Mouse (Mus musculus) hindbrain, embryonic 15.5 days (tissue): ENCODE data around the gene Phc3. TPM values are rescaled to one million over a fixed set of nuclear protein-coding genes. Genes with fewer than 3 reads are reported as not detected.
A peak's percentile ranks its signal among the peaks of the same experiment; 100 is the strongest.

Experiments
- ATAC-seq: fragments of 200-750 bp; cut with Nextera tagmentation; 2 replicates; pipeline ENCODE4 v1.8.0; 2017; ENCODE audit warnings: low read depth, moderate number of reproducible peaks, moderate TSS enrichment; ENCODE audit not compliant: low FRiP score
- H3K27ac ChIP-seq: fragments of 300-500 bp; sonication (generic); replicated peaks from 2 replicates; pipeline ENCODE4 v1.5.1; 2015; ENCODE audit warnings: mild to moderate bottlenecking, inconsistent platforms
- H3K27me3 ChIP-seq: fragments of 300-500 bp; sonication (generic); 2 replicates; pipeline ENCODE4 v1.6.1; 2015; ENCODE audit warnings: control low read depth, inconsistent platforms
- H3K36me3 ChIP-seq: fragments of 300-500 bp; sonication (generic); 2 replicates; pipeline ENCODE4 v1.6.1; 2015; ENCODE audit warnings: control low read depth, inconsistent platforms
- H3K4me1 ChIP-seq: fragments of 300-500 bp; sonication (generic); replicated peaks from 2 replicates; pipeline ENCODE4 v1.6.1; 2015; ENCODE audit warnings: control low read depth, inconsistent platforms
- H3K4me2 ChIP-seq: fragments of 300-500 bp; sonication (generic); 2 replicates; pipeline ENCODE4 v1.6.1; 2015; ENCODE audit warnings: moderate library complexity, mild to moderate bottlenecking, inconsistent platforms
- H3K4me3 ChIP-seq: fragments of 300-500 bp; sonication (generic); 2 replicates; pipeline ENCODE4 v1.5.1; 2015; ENCODE audit warnings: mild to moderate bottlenecking, inconsistent platforms
- H3K9ac ChIP-seq: fragments of 300-500 bp; sonication (generic); 2 replicates; pipeline ENCODE4 v1.6.1; 2015; ENCODE audit warnings: inconsistent platforms
- H3K9me3 ChIP-seq: fragments of 300-500 bp; sonication (generic); 2 replicates; pipeline ENCODE4 v1.6.1; 2016; ENCODE audit warnings: control low read depth, inconsistent platforms
- WGBS: fragments of 180-500 bp; shearing (Covaris S2); methylation state at CpG from one replicate; pipeline ENCODE4 v1.1.7; 2015; 5-methylcytosine and 5-hydroxymethylcytosine counted together
- polyA plus RNA-seq: library from polyadenylated mRNA; unstranded; fragments of >200 nt; fragmentation: Nextera tagmentation; extraction: Ambion mirVana; gene quantifications from 2 replicates; pipeline ENCODE4 v1.2.1, GENCODE M21; 2015

Gene Phc3
- polyA plus RNA-seq, 1 experiment from 2014 or later = 7.7 TPM

GRCm38 (mm10) chr3:30968531-30969092 lies 603 bp downstream of the Phc3 start:
- Histone ChIP-seq H3K27ac (peak overlapping the region; percentile 91), H3K4me1 (peaks cover 16% of the 10 kb centered on the region), H3K9me3 (no peaks in the 10 kb centered on the region), H3K27me3 (no peaks in the 10 kb centered on the region), H3K9ac (peak overlapping the region; percentile 96), H3K36me3 (peaks cover 16% of the 10 kb centered on the region), H3K4me3 (peak overlapping the region; percentile 100), H3K4me2 (peak overlapping the region; percentile 60)
- peak; percentile 75 for ATAC-seq
- WGBS = under 1% methylated on average over 54 of the region's 54 CpGs

- Histone ChIP-seq H3K27ac (no peak overlapping the region), H3K9me3 (no peaks in the 10 kb centered on the region), H3K4me2 (no peak overlapping the region), H3K4me3 (no peak overlapping the region), H3K36me3 (peaks cover 32% of the 10 kb centered on the region), H3K4me1 (peaks cover 16% of the 10 kb centered on the region), H3K9ac (no peak overlapping the region), H3K27me3 (no peaks in the 10 kb centered on the region)
- 95% methylated on average over 13 of the region's 13 CpGs for WGBS
- no peak for ATAC-seq
These were observed 3.6 kb downstream of the Phc3 start for GRCm38 (mm10) chr3:30965644-30966043.

- H3K27me3 ChIP-seq = no peaks in the 10 kb centered on the region
These were observed 5.0 kb downstream of the Phc3 start for GRCm38 (mm10) chr3:30964216-30964615.

GRCm38 (mm10) chr3:30963100-30963499 lies 6.1 kb downstream of the Phc3 start:
- H3K4me2 ChIP-seq = no peak overlapping the region
- H3K4me3 ChIP-seq = no peak overlapping the region
- no peaks in the 10 kb centered on the region for H3K9me3 ChIP-seq
- peaks cover 52% of the 10 kb centered on the region for H3K36me3 ChIP-seq
- H3K4me1 ChIP-seq = peaks cover 13% of the 10 kb centered on the region
- no peak overlapping the region for H3K27ac ChIP-seq
- ATAC-seq = no peak
- H3K27me3 ChIP-seq = no peaks in the 10 kb centered on the region
- H3K9ac ChIP-seq = no peak overlapping the region
- WGBS = 98% methylated on average over 4 of the region's 4 CpGs

More at GRCm38 (mm10) chr3:30964216-30964615, 5.0 kb downstream of the Phc3 start:
- H3K4me3 ChIP-seq = no peak overlapping the region
- no peak overlapping the region for H3K9ac ChIP-seq
- no peak overlapping the region for H3K27ac ChIP-seq
- H3K4me1 ChIP-seq = peaks cover 16% of the 10 kb centered on the region
- no peaks in the 10 kb centered on the region for H3K9me3 ChIP-seq
- ATAC-seq = no peak
- no peak overlapping the region for H3K4me2 ChIP-seq
- WGBS = 74% methylated on average over 3 of the region's 3 CpGs
- H3K36me3 ChIP-seq = peaks cover 45% of the 10 kb centered on the region

GRCm38 (mm10) chr3:30959868-30960831 lies 9.1 kb downstream of the Phc3 start:
- no peak for ATAC-seq
- 78% methylated on average over 7 of the region's 7 CpGs for WGBS
- no peak overlapping the region for H3K4me3 ChIP-seq
- H3K4me1 ChIP-seq = no peaks in the 10 kb centered on the region
- H3K9me3 ChIP-seq = no peaks in the 10 kb centered on the region
- H3K27me3 ChIP-seq = no peaks in the 10 kb centered on the region
- H3K36me3 ChIP-seq = peaks cover 74% of the 10 kb centered on the region
- no peak overlapping the region for H3K27ac ChIP-seq
- H3K4me2 ChIP-seq = no peak overlapping the region
- no peak overlapping the region for H3K9ac ChIP-seq

- ATAC-seq = no peak
- Histone ChIP-seq H3K4me1 (no peaks in the 10 kb centered on the region), H3K4me2 (no peak overlapping the region), H3K4me3 (no peak overlapping the region), H3K27me3 (no peaks in the 10 kb centered on the region), H3K9me3 (no peaks in the 10 kb centered on the region), H3K36me3 (peaks cover 66% of the 10 kb centered on the region), H3K9ac (no peak overlapping the region), H3K27ac (no peak overlapping the region)
- 84% methylated on average over 2 of the region's 2 CpGs for WGBS
These were observed 10.5 kb downstream of the Phc3 start for GRCm38 (mm10) chr3:30958709-30959108.

- no peaks in the 10 kb centered on the region for H3K27me3 ChIP-seq
- no peaks in the 10 kb centered on the region for H3K9me3 ChIP-seq
- H3K36me3 ChIP-seq = peaks cover 60% of the 10 kb centered on the region
- no peak overlapping the region for H3K27ac ChIP-seq
- H3K4me1 ChIP-seq = no peaks in the 10 kb centered on the region
- no peak for ATAC-seq
- H3K4me3 ChIP-seq = no peak overlapping the region
- no peak overlapping the region for H3K4me2 ChIP-seq
- 96% methylated on average over 6 of the region's 6 CpGs for WGBS
- no peak overlapping the region for H3K9ac ChIP-seq
These were observed 12.9 kb downstream of the Phc3 start for GRCm38 (mm10) chr3:30956327-30956726.

- WGBS = 86% methylated on average over 12 of the region's 12 CpGs
- peaks cover 54% of the 10 kb centered on the region for H3K36me3 ChIP-seq
- no peak overlapping the region for H3K4me3 ChIP-seq
- no peaks in the 10 kb centered on the region for H3K9me3 ChIP-seq
- no peak overlapping the region for H3K27ac ChIP-seq
- H3K27me3 ChIP-seq = no peaks in the 10 kb centered on the region
- H3K4me2 ChIP-seq = no peak overlapping the region
- H3K9ac ChIP-seq = no peak overlapping the region
- peak; percentile 48; the same call in 1 of the 2 replicates for ATAC-seq
- no peaks in the 10 kb centered on the region for H3K4me1 ChIP-seq
These were observed 16.7 kb downstream of the Phc3 start for GRCm38 (mm10) chr3:30952273-30953070.

- H3K27me3 ChIP-seq = no peaks in the 10 kb centered on the region
- no peaks in the 10 kb centered on the region for H3K9me3 ChIP-seq
- H3K36me3 ChIP-seq = peaks cover 54% of the 10 kb centered on the region
- no peak overlapping the region for H3K4me2 ChIP-seq
- no peak overlapping the region for H3K4me3 ChIP-seq
- no peak for ATAC-seq
- H3K27ac ChIP-seq = no peak overlapping the region
- 89% methylated on average over 3 of the region's 3 CpGs for WGBS
- H3K4me1 ChIP-seq = no peaks in the 10 kb centered on the region
- H3K9ac ChIP-seq = no peak overlapping the region
These were observed 17.6 kb downstream of the Phc3 start for GRCm38 (mm10) chr3:30951652-30952051.

- H3K27me3 ChIP-seq = no peaks in the 10 kb centered on the region
- no peak overlapping the region for H3K4me3 ChIP-seq
- no peaks in the 10 kb centered on the region for H3K4me1 ChIP-seq
- H3K9me3 ChIP-seq = no peaks in the 10 kb centered on the region
- peaks cover 36% of the 10 kb centered on the region for H3K36me3 ChIP-seq
- no peak overlapping the region for H3K9ac ChIP-seq
- no peak overlapping the region for H3K4me2 ChIP-seq
- no peak overlapping the region for H3K27ac ChIP-seq
- no peak for ATAC-seq
These were observed 34.8 kb downstream of the Phc3 start for GRCm38 (mm10) chr3:30934384-30934783.

- H3K9me3 ChIP-seq = no peaks in the 10 kb centered on the region
- peaks cover 32% of the 10 kb centered on the region for H3K36me3 ChIP-seq
- no peak overlapping the region for H3K9ac ChIP-seq
- H3K4me2 ChIP-seq = no peak overlapping the region
- H3K27me3 ChIP-seq = no peaks in the 10 kb centered on the region
- ATAC-seq = no peak; the same call in 1 of the 2 replicates
- 48% methylated on average over 3 of the region's 3 CpGs for WGBS
- H3K4me3 ChIP-seq = no peak overlapping the region
- H3K27ac ChIP-seq = no peak overlapping the region
- H3K4me1 ChIP-seq = no peaks in the 10 kb centered on the region
These were observed 39.4 kb downstream of the Phc3 start for GRCm38 (mm10) chr3:30929828-30930227.

GRCm38 (mm10) chr3:30927664-30928063 lies 41.6 kb downstream of the Phc3 start:
- Histone ChIP-seq H3K4me1 (no peaks in the 10 kb centered on the region), H3K9me3 (no peaks in the 10 kb centered on the region), H3K4me2 (no peak overlapping the region), H3K9ac (no peak overlapping the region), H3K4me3 (no peak overlapping the region), H3K36me3 (peaks cover 32% of the 10 kb centered on the region), H3K27me3 (no peaks in the 10 kb centered on the region), H3K27ac (no peak overlapping the region)
- ATAC-seq = no peak
- 92% methylated on average over 3 of the region's 3 CpGs for WGBS
